Mouse (Mus musculus): ENCODE measurements around the gene Psen1. TPM values are rescaled to one million over a fixed set of nuclear protein-coding genes. Genes with fewer than 3 reads are reported as not detected.

Psen1 gene
- polyA plus RNA-seq, 1 experiment from 2014 or later: 23.1 TPM

GRCm38 (mm10) chr12:83780181-83780580 lies 92.2 kb downstream of the Psen1 start:
- Histone ChIP-seq H3K4me3 (replicated peaks) (no peak overlapping the region), H3K9ac (no peak overlapping the region), H3K4me1 (replicated peaks) (no peaks in the 10 kb centered on the region), H3K27ac (no peak overlapping the region), H3K27me3 (no peaks in the 10 kb centered on the region), H3K36me3 (0 out of 2 replicates have a peak, but pooled peaks cover 2% of the 10 kb centered on the region), H3K4me2 (no peak overlapping the region), H3K9me3 (replicated peaks) (no peaks in the 10 kb centered on the region)
- DNase-seq: no peak
- ATAC-seq (ENCODE audit: low read depth): no peak
- 80% methylated on average over 3 of the region's 3 CpGs for WGBS (ENCODE audit: insufficient replicate concordance)

DNA sequence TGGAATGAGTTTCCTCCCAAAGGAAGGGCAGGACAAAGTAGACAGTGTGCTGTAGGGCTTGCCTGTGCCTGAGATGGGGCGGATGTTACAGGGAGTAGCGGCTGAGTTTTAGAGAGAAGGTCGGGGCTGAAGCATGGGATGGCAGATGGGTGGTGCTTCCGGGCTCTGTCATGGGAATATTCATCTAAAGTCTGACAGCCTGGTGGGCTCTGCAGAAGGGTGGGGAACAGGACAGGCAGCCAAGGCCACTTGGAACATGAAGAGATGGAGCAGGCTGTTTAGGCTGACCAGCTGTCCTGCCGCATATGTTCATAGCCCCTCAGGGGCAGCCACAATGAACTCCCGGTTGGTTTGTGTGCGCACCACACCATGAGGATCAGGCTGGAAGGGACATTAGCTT lies 93.3 kb downstream of the Psen1 start:
- H3K27me3 ChIP-seq: no peaks in the 10 kb centered on the region
- WGBS (ENCODE audit: insufficient replicate concordance): 63% methylated on average over 7 of the region's 7 CpGs
- DNase-seq (no peak), ATAC-seq (ENCODE audit: low read depth) (no peak)
- H3K4me2 ChIP-seq: no peak overlapping the region
- H3K9me3 ChIP-seq (replicated peaks): no peaks in the 10 kb centered on the region
- no peak overlapping the region for H3K9ac ChIP-seq
- H3K36me3 ChIP-seq: 0 out of 2 replicates have a peak, but pooled peaks cover 2% of the 10 kb centered on the region
- no peaks in the 10 kb centered on the region for H3K4me1 ChIP-seq (replicated peaks)
- no peak overlapping the region for H3K27ac ChIP-seq
- no peak overlapping the region for H3K4me3 ChIP-seq (replicated peaks)

GRCm38 (mm10) chr12:83781640-83782278 lies 93.8 kb downstream of the Psen1 start:
- no peaks in the 10 kb centered on the region for H3K27me3 ChIP-seq
- ATAC-seq (ENCODE audit: low read depth): no peak
- no peak overlapping the region for H3K4me2 ChIP-seq
- no peaks in the 10 kb centered on the region for H3K9me3 ChIP-seq (replicated peaks)
- H3K4me3 ChIP-seq (replicated peaks): no peak overlapping the region
- H3K36me3 ChIP-seq: 0 out of 2 replicates have a peak, but pooled peaks cover 2% of the 10 kb centered on the region
- H3K27ac ChIP-seq: no peak overlapping the region
- WGBS (ENCODE audit: insufficient replicate concordance): 67% methylated on average over 23 of the region's 23 CpGs
- DNase-seq: no peak
- H3K4me1 ChIP-seq (replicated peaks): no peaks in the 10 kb centered on the region
- H3K9ac ChIP-seq: no peak overlapping the region

GRCm38 (mm10) chr12:83782669-83783068 lies 94.7 kb downstream of the Psen1 start:
- DNase-seq (no peak), ATAC-seq (ENCODE audit: low read depth) (no peak)
- Histone ChIP-seq H3K4me3 (replicated peaks) (no peak overlapping the region), H3K27me3 (no peaks in the 10 kb centered on the region), H3K27ac (no peak overlapping the region), H3K9me3 (replicated peaks) (no peaks in the 10 kb centered on the region), H3K9ac (no peak overlapping the region), H3K4me1 (replicated peaks) (no peaks in the 10 kb centered on the region), H3K4me2 (no peak overlapping the region), H3K36me3 (no peaks in the 10 kb centered on the region)
- 74% methylated on average over 10 of the region's 10 CpGs for WGBS (ENCODE audit: insufficient replicate concordance)

Other genes with a start within 250 kb of the Psen1 start
- 6.6 and 7.0 TPM in 2 replicates for gene Dpf3, start 200.4 kb upstream of the Psen1 start, polyA plus RNA-seq (2015; fragmentation: Nextera tagmentation; extraction: Ambion mirVana)
- gene Dcaf4, start 167.7 kb upstream of the Psen1 start, polyA plus RNA-seq (2015; fragmentation: Nextera tagmentation; extraction: Ambion mirVana): 14.7 and 16.0 TPM in 2 replicates
- gene Zfyve1, start 90.9 kb upstream of the Psen1 start, polyA plus RNA-seq (2015; fragmentation: Nextera tagmentation; extraction: Ambion mirVana): 5.0 and 5.9 TPM in 2 replicates
- gene Rbm25, start 56.9 kb upstream of the Psen1 start, polyA plus RNA-seq (2015; fragmentation: Nextera tagmentation; extraction: Ambion mirVana): 121 and 133 TPM in 2 replicates
- gene Papln, start 75.5 kb downstream of the Psen1 start, polyA plus RNA-seq (2015; fragmentation: Nextera tagmentation; extraction: Ambion mirVana): 0.60 and 0.67 TPM in 2 replicates
- gene Numb, start 233.8 kb downstream of the Psen1 start, polyA plus RNA-seq (2015; fragmentation: Nextera tagmentation; extraction: Ambion mirVana): 11.8 and 16.3 TPM in 2 replicates